Mouse (Mus musculus) Patski (cell line): ENCODE data around the gene Ankrd23. TPM values are rescaled to one million over a fixed set of nuclear protein-coding genes. Genes with fewer than 3 reads are reported as not detected.
A peak's percentile ranks its signal among the peaks of the same experiment; 100 is the strongest.

Source experiments
- ATAC-seq: fragments of 100-300 bp; one replicate; pipeline ENCODE4 v1.8.0; 2021
- CTCF ChIA-PET: fragments of 350-600 bp; sonication (Branson Sonifier 250); formaldehyde crosslinking; loops from one replicate; lab custom pipeline; 2022; ENCODE audit warnings: inconsistent platforms; lab: Charles Lee
- POLR2A ChIA-PET: fragments of 350-600 bp; sonication (Branson Sonifier 250); formaldehyde crosslinking; loops from one replicate; lab custom pipeline; 2022; ENCODE audit warnings: antibody characterized with exemption, inconsistent platforms; lab: Charles Lee
- DNase-seq: peaks from one replicate; pipeline ENCODE4 v3.0.0-alpha.2; 2011; ENCODE audit warnings: low read depth, low spot score
- H3K27me3 ChIP-seq: fragments of 371-371 bp; one replicate; pipeline ENCODE4 v1.5.1; 2021
- CTCF ChIP-seq: fragments of 100-300 bp; IDR thresholded peaks from one replicate; pipeline ENCODE4 v1.5.1; 2021
- in situ Hi-C: fragments of 300-500 bp; cut with MboI; formaldehyde crosslinking; loops from 3 replicates; pipeline ENCODE4 v1.11.1; 2018; ENCODE audit warnings: low pct_unique_long_range_greater_than_20kb, mixed read lengths
- polyA plus RNA-seq: library from polyadenylated mRNA; unstranded; gene quantifications from one replicate; pipeline ENCODE4 v1.2.3, GENCODE M21; 2021

Ankrd23 gene
- polyA plus RNA-seq, 1 experiment from 2014 or later: 8.2 TPM

GRCm38 (mm10) chr1:36501261-36501660, 35.4 kb downstream of the Ankrd23 start:
- TF ChIP-seq CTCF: no peak
- DNase-seq: no peak
- peak; percentile 44 for ATAC-seq
- POLR2A ChIA-PET: interaction anchor here (0.6 to 1.4 kb wide), 3 partner anchors 18 to 181 kb away, joined by 3 read pairs; no protein-coding TSS in a partner anchor
- in situ Hi-C loops: no loop called here
- no peaks in the 10 kb centered on the region for H3K27me3 ChIP-seq
- CTCF ChIA-PET: interaction anchor here (0.9 to 2.1 kb wide), 11 partner anchors 9 to 180 kb away, joined by 3 to 17 read pairs (median 5); no protein-coding TSS in a partner anchor

- in situ Hi-C loops: no loop called here
- no peak for ATAC-seq
- TF ChIP-seq CTCF: no peak
Observed at GRCm38 (mm10) chr1:36497312-36497711, 39.4 kb downstream of the Ankrd23 start.

GRCm38 (mm10) chr1:36496719-36497118, 40.0 kb downstream of the Ankrd23 start:
- CTCF ChIA-PET: interaction anchor here (1.0 to 1.8 kb wide), 7 partner anchors 14 to 178 kb away, joined by 3 to 5 read pairs (median 3); no protein-coding TSS in a partner anchor
- ATAC-seq: no peak
- TF ChIP-seq CTCF: no peak
- no peak for DNase-seq
- POLR2A ChIA-PET: interaction anchor here (0.7 kb wide), 1 partner anchor 35 kb away, joined by 3 read pairs; no protein-coding TSS in a partner anchor
- H3K27me3 ChIP-seq: no peaks in the 10 kb centered on the region
- in situ Hi-C loops: no loop called here

More at GRCm38 (mm10) chr1:36497312-36497711, 39.4 kb downstream of the Ankrd23 start:
- DNase-seq: no peak
- H3K27me3 ChIP-seq: no peaks in the 10 kb centered on the region
- POLR2A ChIA-PET: no interaction called here
- CTCF ChIA-PET: interaction anchor here (1.0 to 1.8 kb wide), 4 partner anchors 24 to 172 kb away, joined by 3 to 5 read pairs (median 4); no protein-coding TSS in a partner anchor

GRCm38 (mm10) chr1:36493299-36493698, 43.4 kb downstream of the Ankrd23 start:
- in situ Hi-C loops: no loop called here
- TF ChIP-seq CTCF: no peak
- DNase-seq (no peak), ATAC-seq (no peak)
- ChIA-PET CTCF (interaction anchor here (0.8 to 3.1 kb wide), 7 partner anchors 8 to 169 kb away, joined by 3 to 17 read pairs (median 4); no protein-coding TSS in a partner anchor), POLR2A (no interaction called here)
- no peaks in the 10 kb centered on the region for H3K27me3 ChIP-seq

GRCm38 (mm10) chr1:36492416-36493139, 44.1 kb downstream of the Ankrd23 start:
- CTCF ChIA-PET: interaction anchor here (0.7 to 3.1 kb wide), 10 partner anchors 9 to 169 kb away, joined by 3 to 17 read pairs (median 4); no protein-coding TSS in a partner anchor
- ATAC-seq (peak; percentile 97), DNase-seq (no peak)
- no peak for TF ChIP-seq CTCF
- in situ Hi-C loops: no loop called here
- POLR2A ChIA-PET: no interaction called here
- no peaks in the 10 kb centered on the region for H3K27me3 ChIP-seq

GRCm38 (mm10) chr1:36489661-36490060, 47.0 kb downstream of the Ankrd23 start:
- no peaks in the 10 kb centered on the region for H3K27me3 ChIP-seq
- CTCF ChIA-PET: no interaction called here
- in situ Hi-C loops: loop anchor here (5.0 kb wide), 1 partner anchor 177 kb away; no protein-coding TSS in a partner anchor
- ATAC-seq (no peak), DNase-seq (no peak)
- TF ChIP-seq CTCF: no peak
- POLR2A ChIA-PET: interaction anchor here (0.7 to 1.1 kb wide), 2 partner anchors 12 to 16 kb away, joined by 5 to 7 read pairs; no protein-coding TSS in a partner anchor

- ATAC-seq: no peak
- POLR2A ChIA-PET: no interaction called here
- in situ Hi-C loops: loop anchor here (5.0 kb wide), 1 partner anchor 175 kb away; no protein-coding TSS in a partner anchor
- CTCF ChIA-PET: no interaction called here
- TF ChIP-seq CTCF: no peak
- H3K27me3 ChIP-seq: no peaks in the 10 kb centered on the region
- DNase-seq: no peak
Observed at GRCm38 (mm10) chr1:36487111-36487510, 49.6 kb downstream of the Ankrd23 start.

- in situ Hi-C loops: loop anchor here (5.0 kb wide), 1 partner anchor 173 kb away; no protein-coding TSS in a partner anchor
Observed at GRCm38 (mm10) chr1:36485080-36485479, 51.6 kb downstream of the Ankrd23 start.

GRCm38 (mm10) chr1:36483825-36484224, 52.9 kb downstream of the Ankrd23 start:
- no peak for TF ChIP-seq CTCF
- no peak for ATAC-seq
- no peak for DNase-seq
- CTCF ChIA-PET: interaction anchor here (0.8 to 1.0 kb wide), 2 partner anchors 12 to 17 kb away, joined by 3 read pairs; no protein-coding TSS in a partner anchor
- POLR2A ChIA-PET: no interaction called here
- in situ Hi-C loops: no loop called here
- H3K27me3 ChIP-seq: no peaks in the 10 kb centered on the region

More at GRCm38 (mm10) chr1:36485080-36485479, 51.6 kb downstream of the Ankrd23 start:
- DNase-seq (no peak), ATAC-seq (no peak)
- ChIA-PET CTCF (no interaction called here), POLR2A (no interaction called here)
- no peak for TF ChIP-seq CTCF
- no peaks in the 10 kb centered on the region for H3K27me3 ChIP-seq

Other genes with a start within 250 kb of the Ankrd23 start
- 9.2 TPM for gene Arid5a, start 229.2 kb downstream of the Ankrd23 start, polyA plus RNA-seq
- gene Kansl3, start 167.7 kb downstream of the Ankrd23 start, polyA plus RNA-seq: 61.5 TPM
- 3.8 TPM for gene Fer1l5, start 164.6 kb downstream of the Ankrd23 start, polyA plus RNA-seq
- gene Lman2l, start 91.6 kb downstream of the Ankrd23 start, polyA plus RNA-seq: 34.6 TPM
- gene Cnnm4, start 65.3 kb downstream of the Ankrd23 start, polyA plus RNA-seq: 5.7 TPM
- gene Cnnm3, start 25.0 kb downstream of the Ankrd23 start, polyA plus RNA-seq: 19.2 TPM
- 0.68 TPM for gene Gm42417, start 2.5 kb upstream of the Ankrd23 start, polyA plus RNA-seq
- gene Ankrd39, start 10.6 kb upstream of the Ankrd23 start, polyA plus RNA-seq: 11.5 TPM
- gene Sema4c, start 21.5 kb upstream of the Ankrd23 start, polyA plus RNA-seq: 20.4 TPM
- not detected for gene Fam178b, start 146.3 kb upstream of the Ankrd23 start, polyA plus RNA-seq
- gene Cox5b, start 154.6 kb upstream of the Ankrd23 start, polyA plus RNA-seq: 483 TPM
- 0.23 TPM for gene 4933424G06Rik, start 173.3 kb upstream of the Ankrd23 start, polyA plus RNA-seq
- 170 TPM for gene Actr1b, start 177.5 kb upstream of the Ankrd23 start, polyA plus RNA-seq
- 0.13 TPM for gene Zap70, start 224.9 kb upstream of the Ankrd23 start, polyA plus RNA-seq